Mouse (Mus musculus) cerebellum, adult 8-10 months (tissue): ENCODE measurements around the gene Gtpbp1.

Source experiments
- DNase-seq: peaks from one replicate; pipeline ENCODE4 v3.0.0; 2022

Gtpbp1 gene

GRCm38 (mm10) chr15:79755977-79756625 is 65.5 kb downstream of the Gtpbp1 start:
- DNase-seq: no peak

GRCm38 (mm10) chr15:79757118-79757517 is 66.5 kb downstream of the Gtpbp1 start:
- no peak for DNase-seq

GRCm38 (mm10) chr15:79760956-79761355 is 70.3 kb downstream of the Gtpbp1 start:
- DNase-seq: no peak

GRCm38 (mm10) chr15:79763001-79763400 is 72.4 kb downstream of the Gtpbp1 start:
- DNase-seq: no peak

GRCm38 (mm10) chr15:79763601-79764246 is 73.1 kb downstream of the Gtpbp1 start:
- peak; percentile 81 for DNase-seq

GRCm38 (mm10) chr15:79764539-79765267 is 74.1 kb downstream of the Gtpbp1 start:
- DNase-seq: peak; percentile 63

- DNase-seq: peak; percentile 61
Measured at GRCm38 (mm10) chr15:79765361-79765760, 74.7 kb downstream of the Gtpbp1 start.

- DNase-seq: no peak
Measured at GRCm38 (mm10) chr15:79766168-79766567, 75.5 kb downstream of the Gtpbp1 start.

GRCm38 (mm10) chr15:79766586-79767071 is 76.0 kb downstream of the Gtpbp1 start:
- peak; percentile 57 for DNase-seq

- DNase-seq: no peak
Measured at GRCm38 (mm10) chr15:79767327-79767961, 76.8 kb downstream of the Gtpbp1 start.

GRCm38 (mm10) chr15:79768302-79768701 is 77.7 kb downstream of the Gtpbp1 start:
- DNase-seq: no peak

GRCm38 (mm10) chr15:79770629-79771240 is 80.1 kb downstream of the Gtpbp1 start:
- no peak for DNase-seq
